Comparison of ENCODE assay signal across 17 mouse cellular contexts in the genomic region with DNA sequence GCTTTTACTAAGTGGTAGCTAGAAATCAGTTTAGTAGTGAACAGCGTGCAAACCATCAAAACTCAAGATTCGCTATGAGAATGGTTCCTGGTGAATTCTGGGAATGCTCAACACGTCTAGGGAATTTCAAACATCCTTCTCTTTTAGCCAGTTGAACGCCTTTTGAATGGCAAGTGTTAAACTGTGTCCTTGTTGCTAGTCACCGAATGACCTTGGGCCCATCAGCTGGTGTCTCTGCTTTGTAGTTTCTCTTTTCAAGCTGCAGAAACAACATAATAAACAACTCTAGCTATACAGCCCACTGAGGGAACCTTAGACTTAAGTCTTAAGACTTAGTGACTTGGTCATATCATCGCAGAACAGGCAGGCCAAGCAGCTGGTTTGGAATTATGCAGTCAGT. TPM values are rescaled to one million over a fixed set of nuclear protein-coding genes. Genes with fewer than 3 reads are reported as not detected.
"Had no signal": no experiment of that assay in that cellular context is flagged by ENCODE, and none has a peak within 500 bp of the region (broad histone marks: within the 10 kb centered on the region; RNA-seq: fewer than 3 reads in every experiment).

No protein-coding gene starts in this region.

- H3K9me3 ChIP-seq: limb, embryonic 12.5 days; limb, embryonic 15.5 days; lung, embryonic 15.5 days; midbrain, embryonic 10.5 days; midbrain, embryonic 13.5 days had no signal

- DNase-seq: kidney, adult 2 months; kidney, postnatal 25 days; lung, adult 18-20 months; lung, postnatal 10 days; lung, postnatal 36 days; thymus, adult 18-20 months; thymus, postnatal 36 days had no signal

- H3K4me2 ChIP-seq: limb, embryonic 12.5 days; limb, embryonic 15.5 days; liver, embryonic 11.5 days; lung, embryonic 15.5 days; midbrain, embryonic 13.5 days had no signal

- H3K4me1 ChIP-seq: limb, embryonic 12.5 days; limb, embryonic 15.5 days; lung, embryonic 15.5 days; megakaryocyte, embryonic 14.5 days; midbrain, embryonic 10.5 days had no signal

- ATAC-seq: midbrain, embryonic 13.5 days had no signal

- H3K4me3 ChIP-seq: limb, embryonic 12.5 days; limb, embryonic 15.5 days; lung, embryonic 15.5 days; megakaryocyte, embryonic 14.5 days; midbrain, embryonic 10.5 days; midbrain, embryonic 13.5 days had no signal

- H3K36me3 ChIP-seq: limb, embryonic 12.5 days; limb, embryonic 15.5 days; lung, embryonic 15.5 days; midbrain, embryonic 10.5 days; midbrain, embryonic 13.5 days had no signal

- H3K27ac ChIP-seq: kidney, postnatal 0 days; limb, embryonic 12.5 days; limb, embryonic 15.5 days; liver, embryonic 14.5 days; lung, embryonic 15.5 days; midbrain, embryonic 10.5 days; midbrain, embryonic 13.5 days had no signal

- H3K27me3 ChIP-seq: limb, embryonic 12.5 days; limb, embryonic 15.5 days; lung, embryonic 15.5 days; megakaryocyte, embryonic 14.5 days; midbrain, embryonic 13.5 days had no signal

- H3K9ac ChIP-seq: limb, embryonic 12.5 days; limb, embryonic 15.5 days; liver, embryonic 14.5 days; lung, embryonic 15.5 days; midbrain, embryonic 13.5 days had no signal

RNA-seq across cellular contexts. Expression of gene Rorb, which starts 36.2 kb away (rescaled TPM):
- polyA plus RNA-seq: liver, embryonic 14.5 days; spleen, adult 2 months had no signal
